Mouse (Mus musculus): ENCODE measurements around the gene Sorl1.

DNA sequence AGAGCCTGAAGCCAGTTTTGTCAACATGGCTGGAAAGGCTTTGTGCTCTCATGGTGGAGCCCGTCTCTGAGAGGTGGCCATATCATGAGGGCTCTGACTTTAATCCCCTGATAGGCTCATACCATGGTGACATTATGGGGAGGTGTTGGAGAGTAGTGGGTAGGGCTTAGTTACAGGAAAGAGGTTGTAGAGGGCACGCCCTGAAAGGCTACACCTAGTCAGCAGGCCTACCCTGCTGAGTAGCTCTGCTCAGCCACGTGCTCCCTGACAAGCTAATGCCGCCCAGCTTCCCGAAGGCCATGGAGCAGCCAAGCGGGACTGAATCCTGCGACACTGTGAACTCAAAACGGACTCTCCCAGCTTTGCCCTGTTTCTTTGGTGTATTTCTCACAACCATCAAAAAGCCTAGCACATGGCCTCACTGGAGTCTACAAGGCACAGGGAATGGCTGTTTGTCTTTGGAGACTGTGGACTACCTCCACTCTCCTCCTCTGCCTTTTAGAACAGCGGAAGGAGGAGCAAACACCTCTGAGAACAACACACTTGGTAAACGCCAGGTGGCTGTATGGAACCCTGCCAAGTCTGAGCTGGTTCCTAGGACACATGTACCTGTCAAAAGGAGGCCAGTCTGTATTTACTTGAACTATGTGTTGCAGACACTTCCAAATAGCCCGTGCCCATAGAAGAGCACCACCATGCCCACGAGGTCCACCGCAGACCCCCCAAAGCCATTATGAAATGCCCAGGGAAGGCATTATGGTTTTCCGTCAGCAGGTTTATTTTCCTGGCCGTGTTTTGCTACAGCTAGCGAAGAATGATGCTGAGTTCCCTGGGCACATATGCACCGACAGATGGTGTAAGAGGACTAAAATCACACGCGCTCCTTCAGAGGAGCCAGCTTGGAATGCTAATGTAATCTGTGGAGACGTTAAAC lies 69.5 kb downstream of the Sorl1 start:
- TF ChIP-seq GATA1 (IDR thresholded peaks at IDR 0.05; ENCODE audit: low read length) (no peak), TAL1 (IDR thresholded peaks at IDR 0.05; ENCODE audit: low read length) (no peak)
